Mouse (Mus musculus) thymus, postnatal 4 days (tissue): ENCODE results near the gene Slc4a8.

Source experiments
- DNase-seq: peaks from one replicate; pipeline ENCODE4 v3.0.0; 2021

The Slc4a8 gene

DNA sequence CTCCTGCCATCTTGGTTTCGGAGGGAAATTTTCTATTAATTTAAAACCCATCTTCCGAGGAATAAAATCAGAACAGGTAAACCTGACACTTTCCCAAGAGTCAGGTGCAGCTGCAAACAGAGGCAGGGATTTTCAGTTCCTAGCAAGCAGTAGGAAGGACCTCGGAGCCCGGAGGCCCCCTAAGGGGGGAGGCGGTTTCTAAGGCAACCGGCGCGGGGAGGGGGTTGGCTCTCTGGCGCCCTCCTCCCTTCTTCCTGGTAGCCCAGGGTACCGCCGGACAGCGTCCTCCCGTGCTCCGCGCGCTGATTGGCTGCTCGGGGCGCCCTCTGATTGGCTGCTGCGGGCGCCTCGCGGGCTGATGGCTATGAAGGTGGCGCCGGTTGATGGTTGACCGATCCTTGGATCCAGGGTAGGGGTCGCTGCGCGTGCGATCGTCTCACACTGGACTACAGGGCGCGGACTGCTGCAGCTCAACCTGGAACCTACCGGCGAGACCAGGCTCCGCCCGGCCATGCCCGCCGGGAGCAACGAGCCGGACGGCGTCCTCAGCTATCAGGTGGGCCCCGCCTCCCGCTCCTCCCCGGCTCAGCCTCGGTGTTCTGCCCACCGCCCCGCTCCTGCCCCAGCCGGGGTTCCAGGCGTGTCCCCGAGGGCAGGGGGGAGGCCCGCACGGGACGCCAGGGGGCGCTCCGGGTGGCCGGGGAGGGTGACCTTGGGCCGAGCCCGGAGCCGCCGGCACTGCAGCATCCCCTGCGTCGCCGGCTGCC is at the start of gene Slc4a8:
TSS of gene Slc4a8 (plus strand) at position 329 of the 767 bp plus-strand sequence.
- peak; percentile 88 for DNase-seq

DNA sequence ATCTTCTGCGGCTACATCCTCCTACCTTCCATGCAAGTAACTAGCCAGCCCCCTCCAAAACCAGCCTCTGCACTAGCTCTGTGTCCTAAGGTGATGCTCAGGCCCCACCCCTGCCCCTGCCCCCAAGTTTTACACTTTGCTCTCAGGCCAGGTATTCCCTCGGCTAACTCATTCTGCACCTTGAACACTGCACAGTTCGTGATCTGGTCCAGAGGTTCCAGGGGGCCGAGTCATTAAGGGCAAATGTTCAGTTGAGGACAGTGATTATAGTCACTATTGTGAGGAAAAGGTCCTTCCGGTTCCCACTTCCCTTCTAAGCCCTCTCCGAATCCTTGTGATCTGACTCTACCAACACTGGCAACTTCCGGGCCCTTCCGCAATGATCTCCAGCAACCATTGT is 47.1 kb upstream of the Slc4a8 start:
- DNase-seq, result no peak

- DNase-seq, result no peak
These were observed 46.1 kb upstream of the Slc4a8 start for GRCm38 (mm10) chr15:100715399-100715993.

- DNase-seq, result no peak
These were observed 43.6 kb upstream of the Slc4a8 start for GRCm38 (mm10) chr15:100717933-100718332.

GRCm38 (mm10) chr15:100718572-100718971 is 43.0 kb upstream of the Slc4a8 start:
- peak; percentile 67 for DNase-seq

DNA sequence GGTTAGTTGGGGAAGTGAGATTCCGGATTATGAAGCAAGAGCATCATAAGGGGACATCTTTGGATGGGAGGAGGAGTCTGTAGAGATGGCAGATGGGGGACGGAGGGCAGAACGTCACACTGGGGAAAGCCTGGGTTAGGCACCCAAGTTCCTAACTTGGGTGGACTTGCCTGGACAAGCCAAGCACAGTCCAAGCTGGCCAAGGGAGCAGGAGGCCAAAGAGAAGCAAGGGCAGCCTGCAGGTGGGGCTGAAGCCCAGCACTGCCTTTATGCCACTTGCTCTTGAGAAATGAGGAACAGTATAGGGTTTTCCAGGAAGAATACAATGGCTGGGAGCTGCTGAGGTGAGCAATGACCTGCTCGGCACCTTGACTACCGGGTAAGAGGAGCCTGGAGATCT is 42.3 kb upstream of the Slc4a8 start:
- DNase-seq, result peak; percentile 25

DNA sequence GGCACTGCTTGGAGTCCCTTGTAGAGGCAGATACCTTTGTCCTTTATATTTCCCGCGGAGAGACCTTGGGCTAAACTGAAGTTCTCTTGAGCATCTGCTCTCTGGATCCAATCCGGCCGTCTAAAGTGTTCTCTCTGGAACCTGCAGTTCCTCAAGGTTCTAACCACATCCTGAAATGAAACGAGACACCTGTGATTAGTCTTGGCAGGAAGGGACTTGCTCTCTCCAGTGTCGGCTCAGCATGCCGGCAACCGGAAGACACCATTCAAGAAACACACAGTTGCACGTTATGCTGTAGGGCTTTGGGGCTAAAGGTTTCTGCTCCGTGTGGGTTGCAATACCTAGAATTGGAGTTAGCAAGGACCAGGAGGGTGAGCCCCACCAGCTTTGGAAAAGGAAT is 41.5 kb upstream of the Slc4a8 start:
- DNase-seq, result peak; percentile 62

DNA sequence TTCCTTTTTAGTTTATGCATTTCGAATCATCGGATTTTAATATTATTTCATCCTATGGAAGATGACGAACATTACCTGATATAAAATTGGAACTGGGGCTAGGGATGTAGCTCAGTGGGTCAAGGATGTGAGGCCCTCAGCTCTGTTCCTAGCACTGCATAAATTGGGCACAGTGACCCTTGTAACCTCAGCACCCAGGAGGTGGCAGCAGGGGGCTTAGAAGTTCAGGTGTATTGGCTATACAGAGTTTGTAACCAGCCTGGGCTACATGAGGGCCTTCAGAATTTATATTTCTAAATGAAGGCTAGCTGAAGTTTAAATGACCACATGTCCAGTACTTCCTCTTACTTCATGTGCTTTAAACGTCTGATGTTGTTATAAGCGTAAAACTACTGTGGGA is 40.1 kb upstream of the Slc4a8 start:
- peak; percentile 41 for DNase-seq

DNA sequence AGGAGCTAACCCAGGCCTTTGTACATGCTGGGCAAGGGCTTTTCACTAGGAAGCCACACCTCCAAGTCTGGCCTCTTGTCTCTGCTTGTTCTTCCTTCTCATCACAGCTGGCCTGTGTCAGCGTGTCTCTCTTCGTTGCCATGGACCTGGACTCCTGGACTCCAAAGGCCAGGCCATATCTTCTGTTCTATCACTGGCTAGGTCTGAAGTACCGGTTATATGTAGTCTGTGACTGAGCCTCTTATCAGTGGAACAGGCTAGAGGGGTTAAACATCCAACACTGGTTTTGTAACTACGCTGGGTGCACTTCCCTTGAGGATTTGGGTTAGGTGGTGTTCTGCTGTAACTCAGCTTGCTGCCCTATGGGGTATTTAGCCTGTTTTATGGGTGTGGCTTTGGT is 39.5 kb upstream of the Slc4a8 start:
- peak; percentile 8 for DNase-seq

DNA sequence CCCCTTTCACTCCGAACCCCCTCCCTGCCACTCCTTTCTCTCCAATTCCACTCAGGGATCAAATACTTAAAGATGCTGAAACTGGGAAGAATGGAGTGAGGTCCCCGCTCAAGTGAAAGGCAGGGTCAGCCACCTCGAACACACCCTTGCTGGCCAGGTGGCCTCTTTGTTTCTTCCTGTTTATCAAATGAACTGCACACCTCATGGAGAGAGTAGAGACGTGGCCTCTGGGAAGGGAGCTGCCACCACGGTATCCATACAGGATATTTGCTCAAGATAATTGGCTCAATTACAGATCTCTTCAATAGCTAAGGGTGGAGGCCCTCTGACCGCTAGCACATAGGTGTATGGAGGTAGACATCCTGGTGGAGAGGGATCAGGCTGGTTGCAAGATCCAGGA is 39.0 kb upstream of the Slc4a8 start:
- DNase-seq, result peak; percentile 5

DNA sequence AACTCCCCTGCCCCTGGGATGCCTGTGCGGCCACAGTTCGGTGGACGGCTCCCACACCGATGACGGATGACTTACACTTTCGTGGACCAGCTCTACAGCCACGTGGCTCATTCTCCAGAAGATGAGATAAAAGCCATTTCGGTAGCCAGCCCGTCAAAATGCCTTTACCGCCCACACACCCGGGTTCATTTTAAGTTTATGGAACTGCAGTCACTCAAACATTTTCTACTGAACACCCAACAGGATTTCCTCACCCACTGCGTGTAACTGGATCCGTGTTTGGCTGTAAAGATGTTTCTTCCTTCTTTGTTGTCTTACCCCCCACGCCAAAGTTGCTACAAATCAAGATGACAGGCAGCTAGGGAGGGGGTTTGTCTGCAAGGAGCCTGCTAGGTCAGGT is 38.0 kb upstream of the Slc4a8 start:
- DNase-seq, result peak; percentile 32

DNA sequence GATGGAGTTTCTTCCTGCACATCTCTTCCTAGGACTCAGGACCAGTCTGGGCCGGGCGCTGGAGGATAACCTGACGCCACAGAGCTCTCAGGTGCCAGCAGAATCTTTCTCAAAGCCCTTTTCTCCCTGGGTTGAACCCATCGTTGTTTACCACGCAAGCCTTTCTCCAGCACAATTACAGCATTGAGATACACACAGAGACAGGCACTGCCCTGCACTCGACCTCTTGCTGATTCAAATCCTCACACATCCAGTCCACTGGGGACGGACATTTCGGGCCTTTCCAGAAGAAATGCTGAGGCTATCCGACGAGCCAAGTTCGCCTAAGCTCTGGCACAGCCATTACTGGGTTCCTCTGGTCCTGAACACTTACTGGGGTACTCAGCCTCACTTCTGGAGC is 34.8 kb upstream of the Slc4a8 start:
- DNase-seq, result peak; percentile 7

DNA sequence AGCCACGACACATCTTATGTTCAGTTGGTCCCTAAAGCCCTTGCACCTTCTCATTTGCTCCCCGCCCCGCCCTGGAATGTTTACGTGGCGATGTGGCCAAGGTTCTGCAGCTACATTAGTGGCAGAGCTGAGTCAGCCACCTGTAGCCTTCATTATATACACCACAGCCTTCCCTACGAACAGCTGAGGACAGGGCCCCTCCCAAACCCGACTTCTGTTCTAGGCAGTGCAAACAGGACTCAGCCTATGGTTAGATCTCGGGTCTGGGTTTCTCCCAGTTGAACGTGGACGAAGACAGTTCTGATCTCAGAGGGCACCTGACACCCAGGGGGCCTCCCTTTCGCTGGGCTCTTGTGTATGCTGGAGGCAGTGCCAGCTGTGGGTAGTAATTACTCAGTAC is 33.7 kb upstream of the Slc4a8 start:
- peak; percentile 22 for DNase-seq

DNA sequence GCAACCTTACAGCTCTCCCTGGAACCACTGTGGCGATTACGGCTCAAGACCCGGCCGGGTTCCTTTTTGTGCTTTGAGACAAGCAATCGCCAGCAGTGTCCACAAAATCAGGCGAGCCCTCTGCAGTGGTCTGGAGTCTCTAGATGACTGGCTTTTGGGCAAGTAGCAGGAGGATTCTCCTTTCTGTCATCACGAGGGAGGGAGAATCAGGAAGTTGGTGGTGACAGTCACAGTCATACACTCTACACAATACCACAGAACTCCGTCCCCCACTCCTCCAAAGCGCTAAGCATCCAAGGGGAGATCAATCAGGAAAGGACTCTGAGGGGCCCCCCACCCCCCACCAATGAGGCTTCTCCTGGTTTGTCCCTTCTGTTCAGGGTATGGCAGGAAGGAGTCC is 33.0 kb upstream of the Slc4a8 start:
- peak; percentile 29 for DNase-seq

GRCm38 (mm10) chr15:100729281-100729985 is 32.1 kb upstream of the Slc4a8 start, which contains the start of gene Galnt6:
Gene Galnt6, minus strand, starts transcription at chr15:100729376.
- peak; percentile 86 for DNase-seq

DNA sequence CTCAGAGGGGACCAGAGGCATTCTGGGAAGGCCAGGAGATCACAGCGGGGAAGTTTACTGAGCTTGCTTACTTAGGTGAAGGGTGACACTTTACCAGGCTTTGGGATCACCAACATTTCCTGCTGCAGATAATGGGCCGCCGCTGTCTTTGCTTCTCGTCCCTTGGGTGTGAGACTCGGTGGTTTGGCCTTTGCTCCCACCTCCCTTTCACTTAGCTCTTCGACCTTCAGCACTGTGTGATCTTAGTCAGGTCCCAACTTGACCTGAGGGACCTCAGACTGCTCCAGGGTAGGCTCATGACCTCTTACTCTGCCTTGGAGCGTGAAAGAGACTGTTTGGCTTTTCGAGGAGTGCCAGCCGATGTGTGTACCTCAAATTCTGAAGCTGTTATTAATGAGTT is 30.5 kb upstream of the Slc4a8 start:
- peak; percentile 7 for DNase-seq

DNA sequence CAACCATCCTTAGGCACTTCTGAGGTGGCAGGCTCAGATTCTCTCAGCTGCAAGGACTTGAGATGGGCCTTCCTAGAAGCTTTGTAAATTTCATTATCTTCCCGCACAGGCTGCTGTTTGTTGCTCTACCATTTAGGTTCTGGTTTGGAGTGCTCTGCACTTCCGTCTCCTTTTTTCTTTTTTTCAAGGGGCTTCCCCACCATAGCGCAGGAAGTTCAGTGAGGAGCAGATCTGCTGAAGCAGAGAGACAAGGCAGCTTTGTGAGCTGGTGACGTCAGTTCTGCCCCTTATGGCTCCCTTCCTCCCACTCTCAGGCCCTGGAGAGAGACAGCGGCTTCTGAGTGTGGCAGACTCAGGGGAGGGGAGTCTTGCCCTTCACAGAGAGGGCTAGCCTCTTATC is 29.0 kb upstream of the Slc4a8 start:
- peak; percentile 65 for DNase-seq

DNA sequence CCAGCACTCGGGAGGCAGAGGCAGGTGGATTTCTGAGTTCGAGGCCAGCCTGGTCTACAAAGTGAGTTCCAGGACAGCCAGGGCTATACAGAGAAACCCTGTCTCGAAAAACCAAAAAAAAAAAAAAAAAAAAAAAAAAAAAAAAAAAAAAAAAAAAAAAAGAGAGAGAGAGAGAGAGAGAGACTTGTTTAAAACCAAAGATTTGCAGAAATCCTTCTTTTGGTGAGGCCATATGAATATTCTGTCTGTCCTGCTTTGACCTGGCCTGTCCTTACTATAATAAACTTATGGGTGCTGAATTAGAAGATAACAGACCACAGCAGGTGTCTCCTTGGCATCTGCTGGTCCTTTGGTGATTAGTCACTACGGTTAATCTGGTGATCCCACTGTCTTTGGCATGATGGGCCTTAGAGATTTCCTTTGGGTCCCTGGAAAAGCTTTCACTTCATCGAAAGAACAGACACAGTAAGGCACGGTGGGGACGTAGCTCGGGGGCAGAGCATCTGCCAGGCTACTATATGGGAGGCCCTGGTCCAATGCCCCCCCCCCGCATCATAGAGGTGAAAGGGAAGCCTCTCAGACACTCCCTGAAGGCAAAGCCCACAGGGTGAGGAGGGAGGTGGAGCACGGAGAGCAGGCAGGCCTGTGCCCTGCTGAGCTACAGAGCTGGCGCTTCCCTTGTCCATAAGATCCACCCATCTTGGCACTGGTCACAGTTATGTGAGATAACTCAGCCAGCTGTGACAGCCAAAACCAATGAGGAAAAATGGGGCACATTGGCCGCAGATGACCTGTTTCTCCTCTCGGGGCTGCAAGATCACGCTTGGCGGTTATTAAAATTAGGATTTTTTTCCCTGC is 26.2 kb upstream of the Slc4a8 start:
- peak; percentile 17 for DNase-seq

- peak; percentile 7 for DNase-seq
These were observed 25.6 kb upstream of the Slc4a8 start for GRCm38 (mm10) chr15:100735953-100736300.

GRCm38 (mm10) chr15:100737667-100738066 is 23.9 kb upstream of the Slc4a8 start:
- DNase-seq, result peak; percentile 8

DNA sequence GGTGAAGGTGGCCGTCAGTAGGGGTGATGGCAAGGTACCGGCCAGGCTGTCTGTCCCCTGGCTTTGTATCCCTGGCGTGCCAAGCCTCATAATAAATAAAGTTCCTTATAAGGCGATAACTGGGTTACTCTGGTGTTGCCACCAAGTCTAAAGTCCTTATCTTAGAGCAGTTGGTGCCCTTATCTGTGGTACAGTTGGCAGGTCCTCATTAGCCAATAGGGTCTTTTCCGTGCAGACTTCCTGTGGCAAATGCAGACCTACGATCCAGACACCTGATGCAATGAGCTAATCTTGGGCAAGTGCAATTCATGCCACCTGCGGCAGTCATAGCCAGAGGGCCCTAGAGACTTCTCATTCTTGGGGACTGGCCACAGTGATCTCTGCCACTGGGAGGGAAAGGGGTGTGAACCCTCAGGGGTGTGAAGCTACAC is 23.2 kb upstream of the Slc4a8 start:
- DNase-seq, result peak; percentile 11

DNA sequence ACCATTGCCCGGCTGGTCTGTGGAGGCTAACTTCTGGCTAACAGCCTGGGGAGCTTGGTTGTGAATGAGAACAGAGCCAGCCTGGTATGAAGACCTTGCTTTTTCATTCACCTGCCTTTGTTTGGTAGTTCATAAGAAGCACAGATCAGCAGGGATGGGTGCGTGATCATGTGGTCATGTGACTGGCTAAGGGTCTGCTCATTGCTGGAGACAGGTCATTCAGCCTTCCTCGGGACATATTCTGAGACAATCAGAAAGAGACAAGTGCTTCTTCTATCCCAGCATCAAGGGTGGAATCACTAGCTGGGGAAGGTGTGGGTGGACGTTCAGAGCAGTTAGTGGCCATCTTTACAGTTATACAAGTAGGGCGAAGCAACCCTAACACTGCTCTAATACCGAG is 22.1 kb upstream of the Slc4a8 start:
- DNase-seq, result peak; percentile 3

DNA sequence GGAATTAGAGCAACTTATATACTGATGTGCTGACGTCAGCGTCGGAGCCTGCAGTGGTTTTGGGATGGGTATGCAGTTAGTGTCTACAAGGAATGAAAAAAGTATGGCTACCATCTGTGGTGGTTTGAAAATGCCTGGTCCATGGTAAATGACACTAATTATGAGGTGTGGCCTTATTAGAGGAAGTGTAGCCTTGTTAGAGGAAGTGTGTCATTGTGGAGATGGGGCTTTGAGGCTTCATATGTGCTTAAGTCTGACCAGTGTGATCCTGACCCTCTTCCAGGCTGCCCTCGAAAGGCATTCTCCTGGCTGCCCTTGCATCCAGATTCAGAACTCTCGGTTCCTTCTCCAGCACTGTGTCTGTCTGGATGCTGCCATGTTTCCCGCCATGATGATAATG is 18.3 kb upstream of the Slc4a8 start:
- no peak for DNase-seq
